Mouse (Mus musculus): ENCODE measurements at regions not wholly inside any gene's neighbourhood (a gene's known extent, or its start where the extent isn't known, plus 50 kb on each side); places are given as distances from the start of the nearest gene placed in this dataset.
A peak's percentile ranks its signal among the peaks of the same experiment; 100 is the strongest.

- Histone ChIP-seq H3K36me3 (replicated peaks; ENCODE audit: control insufficient read depth, insufficient read depth) (no peaks in the 10 kb centered on the region), H3K27ac (no peak overlapping the region), H3K9ac (no peak overlapping the region), H3K27me3 (ENCODE audit: control insufficient read depth, insufficient read depth, low read length) (no peaks in the 10 kb centered on the region), H3K4me1 (replicated peaks; ENCODE audit: control insufficient read depth, insufficient read depth, low read length) (no peaks in the 10 kb centered on the region), H3K4me2 (replicated peaks) (no peak overlapping the region), H3K4me3 (replicated peaks; ENCODE audit: low read length) (no peak overlapping the region), H3K9me3 (ENCODE audit: control insufficient read depth, low read length) (no peaks in the 10 kb centered on the region)
- no peak for DNase-seq (ENCODE audit: low spot score)
- ATAC-seq (ENCODE audit: low FRiP score), result no peak
- 90% methylated on average over 6 of the region's 6 CpGs for WGBS
These were observed 539.9 kb upstream of the Clint1 start for GRCm38 (mm10) chr11:45311934-45312333.

GRCm38 (mm10) chr11:45323766-45324165, 528.1 kb upstream of the Clint1 start:
- ATAC-seq (ENCODE audit: low FRiP score) (no peak), DNase-seq (ENCODE audit: low spot score) (no peak)
- Histone ChIP-seq H3K27ac (no peak overlapping the region), H3K36me3 (replicated peaks; ENCODE audit: control insufficient read depth, insufficient read depth) (no peaks in the 10 kb centered on the region), H3K27me3 (ENCODE audit: control insufficient read depth, insufficient read depth, low read length) (no peaks in the 10 kb centered on the region), H3K4me1 (replicated peaks; ENCODE audit: control insufficient read depth, insufficient read depth, low read length) (no peaks in the 10 kb centered on the region), H3K9ac (no peak overlapping the region), H3K9me3 (ENCODE audit: control insufficient read depth, low read length) (no peaks in the 10 kb centered on the region), H3K4me3 (replicated peaks; ENCODE audit: low read length) (no peak overlapping the region), H3K4me2 (replicated peaks) (no peak overlapping the region)
- 91% methylated on average over 5 of the region's 5 CpGs for WGBS

- no peak for DNase-seq (ENCODE audit: low spot score)
- no peaks in the 10 kb centered on the region for H3K27me3 ChIP-seq (ENCODE audit: control insufficient read depth, insufficient read depth, low read length)
- ATAC-seq (ENCODE audit: low FRiP score), result no peak
- no peak overlapping the region for H3K4me2 ChIP-seq (replicated peaks)
- WGBS, result 74% methylated on average over 2 of the region's 2 CpGs
- H3K9ac ChIP-seq, result no peak overlapping the region
- H3K4me1 ChIP-seq (replicated peaks; ENCODE audit: control insufficient read depth, insufficient read depth, low read length), result no peaks in the 10 kb centered on the region
- no peak overlapping the region for H3K4me3 ChIP-seq (replicated peaks; ENCODE audit: low read length)
- no peak overlapping the region for H3K27ac ChIP-seq
- H3K36me3 ChIP-seq (replicated peaks; ENCODE audit: control insufficient read depth, insufficient read depth), result no peaks in the 10 kb centered on the region
- H3K9me3 ChIP-seq (ENCODE audit: control insufficient read depth, low read length), result no peaks in the 10 kb centered on the region
These were observed 521.5 kb upstream of the Clint1 start for GRCm38 (mm10) chr11:45330319-45330718.

GRCm38 (mm10) chr11:45333756-45334155, 518.1 kb upstream of the Clint1 start:
- no peak for ATAC-seq (ENCODE audit: low FRiP score)
- no peaks in the 10 kb centered on the region for H3K4me1 ChIP-seq (replicated peaks; ENCODE audit: control insufficient read depth, insufficient read depth, low read length)
- WGBS, result 70% methylated on average over 3 of the region's 3 CpGs
- no peak overlapping the region for H3K9ac ChIP-seq
- no peaks in the 10 kb centered on the region for H3K27me3 ChIP-seq (ENCODE audit: control insufficient read depth, insufficient read depth, low read length)
- H3K9me3 ChIP-seq (ENCODE audit: control insufficient read depth, low read length), result no peaks in the 10 kb centered on the region
- no peak overlapping the region for H3K4me2 ChIP-seq (replicated peaks)
- H3K27ac ChIP-seq, result no peak overlapping the region
- DNase-seq (ENCODE audit: low spot score), result no peak
- H3K4me3 ChIP-seq (replicated peaks; ENCODE audit: low read length), result no peak overlapping the region
- no peaks in the 10 kb centered on the region for H3K36me3 ChIP-seq (replicated peaks; ENCODE audit: control insufficient read depth, insufficient read depth)

GRCm38 (mm10) chr11:45349331-45349730, 502.5 kb upstream of the Clint1 start:
- H3K4me3 ChIP-seq (replicated peaks; ENCODE audit: low read length), result no peak overlapping the region
- no peak overlapping the region for H3K4me2 ChIP-seq (replicated peaks)
- no peaks in the 10 kb centered on the region for H3K36me3 ChIP-seq (replicated peaks; ENCODE audit: control insufficient read depth, insufficient read depth)
- DNase-seq (ENCODE audit: low spot score) (no peak), ATAC-seq (ENCODE audit: low FRiP score) (no peak)
- H3K27ac ChIP-seq, result no peak overlapping the region
- no peak overlapping the region for H3K9ac ChIP-seq
- no peaks in the 10 kb centered on the region for H3K27me3 ChIP-seq (ENCODE audit: control insufficient read depth, insufficient read depth, low read length)
- 0 out of 2 replicates have a peak, but pooled peaks cover 4% of the 10 kb centered on the region for H3K4me1 ChIP-seq (replicated peaks; ENCODE audit: control insufficient read depth, insufficient read depth, low read length)
- H3K9me3 ChIP-seq (ENCODE audit: control insufficient read depth, low read length), result no peaks in the 10 kb centered on the region

GRCm38 (mm10) chr11:45365343-45365742, 486.5 kb upstream of the Clint1 start:
- ATAC-seq (ENCODE audit: low FRiP score), result no peak
- 92% methylated on average over 3 of the region's 3 CpGs for WGBS

GRCm38 (mm10) chr11:45389243-45390146, 462.4 kb upstream of the Clint1 start:
- H3K4me3 ChIP-seq (replicated peaks; ENCODE audit: low read length), result no peak overlapping the region
- no peaks in the 10 kb centered on the region for H3K9me3 ChIP-seq (ENCODE audit: control insufficient read depth, low read length)
- WGBS, result 66% methylated on average over 11 of the region's 11 CpGs
- no peak overlapping the region for H3K4me2 ChIP-seq (replicated peaks)
- H3K9ac ChIP-seq, result no peak overlapping the region
- H3K36me3 ChIP-seq (replicated peaks; ENCODE audit: control insufficient read depth, insufficient read depth), result no peaks in the 10 kb centered on the region
- 0 out of 2 replicates have a peak, but pooled peaks cover 4% of the 10 kb centered on the region for H3K4me1 ChIP-seq (replicated peaks; ENCODE audit: control insufficient read depth, insufficient read depth, low read length)
- DNase-seq (ENCODE audit: low spot score), result no peak
- peak overlapping the region; percentile 74 for H3K27ac ChIP-seq
- peak; percentile 82 for ATAC-seq (ENCODE audit: low FRiP score)
- H3K27me3 ChIP-seq (ENCODE audit: control insufficient read depth, insufficient read depth, low read length), result no peaks in the 10 kb centered on the region

More at GRCm38 (mm10) chr11:45365343-45365742, 486.5 kb upstream of the Clint1 start:
- no peaks in the 10 kb centered on the region for H3K9me3 ChIP-seq (ENCODE audit: control insufficient read depth, low read length)
- no peak overlapping the region for H3K27ac ChIP-seq
- H3K4me1 ChIP-seq (replicated peaks; ENCODE audit: control insufficient read depth, insufficient read depth, low read length), result no peaks in the 10 kb centered on the region
- H3K9ac ChIP-seq, result no peak overlapping the region
- no peak overlapping the region for H3K4me3 ChIP-seq (replicated peaks; ENCODE audit: low read length)
- H3K4me2 ChIP-seq (replicated peaks), result no peak overlapping the region
- H3K27me3 ChIP-seq (ENCODE audit: control insufficient read depth, insufficient read depth, low read length), result no peaks in the 10 kb centered on the region
- H3K36me3 ChIP-seq (replicated peaks; ENCODE audit: control insufficient read depth, insufficient read depth), result no peaks in the 10 kb centered on the region
- DNase-seq (ENCODE audit: low spot score), result no peak

GRCm38 (mm10) chr11:45396009-45396408, 455.8 kb upstream of the Clint1 start:
- Histone ChIP-seq H3K27ac (peak overlapping the region; percentile 43), H3K36me3 (replicated peaks; ENCODE audit: control insufficient read depth, insufficient read depth) (no peaks in the 10 kb centered on the region), H3K9me3 (ENCODE audit: control insufficient read depth, low read length) (no peaks in the 10 kb centered on the region), H3K9ac (no peak overlapping the region), H3K4me1 (replicated peaks; ENCODE audit: control insufficient read depth, insufficient read depth, low read length) (peaks cover 21% of the 10 kb centered on the region), H3K4me3 (replicated peaks; ENCODE audit: low read length) (no peak overlapping the region), H3K4me2 (replicated peaks) (no peak overlapping the region), H3K27me3 (ENCODE audit: control insufficient read depth, insufficient read depth, low read length) (no peaks in the 10 kb centered on the region)
- DNase-seq (ENCODE audit: low spot score) (peak; percentile 67), ATAC-seq (ENCODE audit: low FRiP score) (peak; percentile 62; the same call in 1 of the 2 replicates)
- WGBS, result 10% methylated on average over 3 of the region's 3 CpGs

GRCm38 (mm10) chr11:45398188-45398587, 453.7 kb upstream of the Clint1 start:
- Histone ChIP-seq H3K36me3 (replicated peaks; ENCODE audit: control insufficient read depth, insufficient read depth) (no peaks in the 10 kb centered on the region), H3K27me3 (ENCODE audit: control insufficient read depth, insufficient read depth, low read length) (no peaks in the 10 kb centered on the region), H3K9ac (no peak overlapping the region), H3K4me2 (replicated peaks) (no peak overlapping the region), H3K9me3 (ENCODE audit: control insufficient read depth, low read length) (no peaks in the 10 kb centered on the region), H3K4me3 (replicated peaks; ENCODE audit: low read length) (no peak overlapping the region), H3K27ac (no peak overlapping the region), H3K4me1 (replicated peaks; ENCODE audit: control insufficient read depth, insufficient read depth, low read length) (peaks cover 21% of the 10 kb centered on the region)
- DNase-seq (ENCODE audit: low spot score) (no peak), ATAC-seq (ENCODE audit: low FRiP score) (no peak)
- 51% methylated on average over 6 of the region's 6 CpGs for WGBS

Data from hindbrain, embryonic 14.5 days (tissue).